Mouse (Mus musculus) heart, adult 2 months (tissue): ENCODE data around the gene Nbeal1.

Experiments used
- CTCF ChIP-seq: fragments of 200-600 bp; IDR thresholded peaks from 2 replicates; pipeline ENCODE4 v1.8.1; 2022; ENCODE audit warnings: antibody characterized with exemption, mild to moderate bottlenecking, moderate library complexity
- EP300 ChIP-seq: fragments of 200-500 bp; IDR thresholded peaks from 2 replicates; pipeline ENCODE4 v1.6.1; 2011; ENCODE audit warnings: low read depth, low read length, control low read depth; ENCODE audit not compliant: insufficient read depth
- POLR2A ChIP-seq: fragments of 200-500 bp; IDR thresholded peaks from 2 replicates; pipeline ENCODE4 v1.6.1; 2011; ENCODE audit warnings: mild to moderate bottlenecking, low read depth, low read length, control low read depth; ENCODE audit not compliant: insufficient read depth

GRCm38 (mm10) chr1:60156651-60157050, 23.7 kb upstream of the Nbeal1 start:
- TF ChIP-seq EP300 (no peak), CTCF (no peak), POLR2A (no peak)
